Comparison of ENCODE assay signal across 16 mouse cellular contexts in genomic region chr12:76253991-76254390, GRCm38 (mm10). TPM values are rescaled to one million over a fixed set of nuclear protein-coding genes. Genes with fewer than 3 reads are reported as not detected.
DNase-seq lines count a peak whose midpoint lies in the region; ATAC-seq and TF ChIP-seq lines count a peak whose summit lies in the region.
"Had no signal": no experiment of that assay in that cellular context is flagged by ENCODE, and none has a peak within 500 bp of the region (broad histone marks: within the 10 kb centered on the region; RNA-seq: fewer than 3 reads in every experiment).

No protein-coding gene starts in this region.

- DNase-seq in hindbrain, postnatal 0 days (ENCODE audit: low spot score), result no peak
- DNase-seq in midbrain, postnatal 0 days (ENCODE audit: low spot score), result no peak
- DNase-seq in midbrain, embryonic 10.5 days (ENCODE audit: low spot score), result no peak
- DNase-seq in liver, embryonic 14.5 days (ENCODE audit: low read depth in 3 of 3, low spot score in 3 of 3), result no peak
- DNase-seq in right cerebral cortex, postnatal 25 days, result no peak
- DNase-seq in lung, adult 18-20 months, result no peak
- DNase-seq: cerebellum, adult 18-20 months; heart, adult 2 months; kidney, postnatal 36 days; lung, embryonic 14.5 days had no signal

- TF ChIP-seq CTCF in hindbrain, postnatal 0 days (IDR thresholded peaks at IDR 0.05; ENCODE audit: low read depth), result no peak
- TF ChIP-seq CTCF in midbrain, postnatal 0 days (IDR thresholded peaks at IDR 0.05), result no peak
- TF ChIP-seq CTCF in liver, embryonic 14.5 days (IDR thresholded peaks at IDR 0.05; ENCODE audit: low read depth), result no peak

- peak overlapping the region; percentile 94 for H3K27ac ChIP-seq in hindbrain, postnatal 0 days
- no peak overlapping the region for H3K27ac ChIP-seq in hindbrain, embryonic 12.5 days
- peak overlapping the region; percentile 92; the same call in 1 of the 2 replicates for H3K27ac ChIP-seq in midbrain, postnatal 0 days (ENCODE audit: low read depth, low read length)
- H3K27ac ChIP-seq in midbrain, embryonic 10.5 days (replicated peaks), result no peak overlapping the region
- H3K27ac ChIP-seq in brown adipose tissue, adult 24 weeks (replicated peaks; ENCODE audit: low read depth, low read length), result no peak overlapping the region
- no peak overlapping the region for H3K27ac ChIP-seq in liver, embryonic 14.5 days

- peaks cover 12% of the 10 kb centered on the region for H3K4me1 ChIP-seq in hindbrain, postnatal 0 days (ENCODE audit: insufficient read depth, low read length)
- H3K4me1 ChIP-seq in hindbrain, embryonic 12.5 days, result peaks cover 12% of the 10 kb centered on the region
- H3K4me1 ChIP-seq in midbrain, postnatal 0 days (ENCODE audit: insufficient read depth, low read length), result no peaks in the 10 kb centered on the region
- H3K4me1 ChIP-seq in midbrain, embryonic 10.5 days, result peaks cover 37% of the 10 kb centered on the region
- peaks cover 9% of the 10 kb centered on the region for H3K4me1 ChIP-seq in brown adipose tissue, adult 24 weeks (ENCODE audit: control insufficient read depth, insufficient read depth, insufficient read length, low read length)
- peaks cover 4 to 13% of the 10 kb centered on the region in 2 experiments for H3K4me1 ChIP-seq in liver, embryonic 14.5 days (replicated peaks; ENCODE audit: control insufficient read depth in 2 of 2, insufficient read depth in 2 of 2, low read length in 1 of 2)

- H3K27me3 ChIP-seq in hindbrain, postnatal 0 days (ENCODE audit: insufficient read depth, low read length), result no peaks in the 10 kb centered on the region
- no peaks in the 10 kb centered on the region for H3K27me3 ChIP-seq in hindbrain, embryonic 12.5 days
- H3K27me3 ChIP-seq in midbrain, postnatal 0 days (ENCODE audit: insufficient read depth, low read length), result no peaks in the 10 kb centered on the region
- H3K27me3 ChIP-seq in midbrain, embryonic 10.5 days (ENCODE audit: low read depth, poor library complexity, severe bottlenecking), result no peaks in the 10 kb centered on the region; the same call in 1 of the 2 replicates
- no peaks in the 10 kb centered on the region for H3K27me3 ChIP-seq in liver, embryonic 14.5 days (ENCODE audit: control insufficient read depth, insufficient read depth, low read length)

- peak overlapping the region; percentile 76 for H3K4me2 ChIP-seq in hindbrain, postnatal 0 days (ENCODE audit: low read depth, low read length)
- H3K4me2 ChIP-seq in hindbrain, embryonic 12.5 days (replicated peaks), result no peak overlapping the region
- H3K4me2 ChIP-seq in midbrain, postnatal 0 days (ENCODE audit: low read depth, low read length, poor library complexity, severe bottlenecking), result no peak overlapping the region
- 0 out of 2 replicates have a peak overlapping the region, but pooled peaks have one; percentile 89 for H3K4me2 ChIP-seq in liver, embryonic 14.5 days (ENCODE audit: low read depth)

- WGBS in hindbrain, postnatal 0 days, result 73% methylated on average over 8 of the region's 8 CpGs
- WGBS in hindbrain, embryonic 12.5 days, result 77% methylated on average over 8 of the region's 8 CpGs
- 75% methylated on average over 8 of the region's 8 CpGs for WGBS in midbrain, postnatal 0 days
- 79% methylated on average over 8 of the region's 8 CpGs for WGBS in midbrain, embryonic 10.5 days
- WGBS in liver, embryonic 14.5 days (ENCODE audit: insufficient replicate concordance), result 72% methylated on average over 8 of the region's 8 CpGs

- no peaks in the 10 kb centered on the region for H3K36me3 ChIP-seq in hindbrain, postnatal 0 days (ENCODE audit: insufficient read depth, low read length)
- H3K36me3 ChIP-seq in hindbrain, embryonic 12.5 days, result no peaks in the 10 kb centered on the region
- no peaks in the 10 kb centered on the region for H3K36me3 ChIP-seq in midbrain, postnatal 0 days (ENCODE audit: insufficient read depth, low read length)
- no peaks in the 10 kb centered on the region for H3K36me3 ChIP-seq in midbrain, embryonic 10.5 days
- H3K36me3 ChIP-seq in liver, embryonic 14.5 days (replicated peaks; ENCODE audit: control insufficient read depth, insufficient read depth, low read depth), result no peaks in the 10 kb centered on the region
- H3K36me3 ChIP-seq: neural tube, embryonic 12.5 days had no signal

- H3K9ac ChIP-seq in hindbrain, postnatal 0 days (replicated peaks; ENCODE audit: low read length), result no peak overlapping the region
- no peak overlapping the region for H3K9ac ChIP-seq in hindbrain, embryonic 12.5 days
- peak overlapping the region; percentile 69; the same call in 1 of the 2 replicates for H3K9ac ChIP-seq in midbrain, postnatal 0 days (replicated peaks; ENCODE audit: low read length, poor library complexity, severe bottlenecking)
- no peak overlapping the region for H3K9ac ChIP-seq in liver, embryonic 14.5 days (replicated peaks)

- ATAC-seq in hindbrain, postnatal 0 days, result no peak
- no peak for ATAC-seq in hindbrain, embryonic 12.5 days (ENCODE audit: low FRiP score)
- no peak for ATAC-seq in midbrain, postnatal 0 days (ENCODE audit: low FRiP score)
- no peak for ATAC-seq in liver, embryonic 14.5 days (ENCODE audit: insufficient read depth)

- H3K4me3 ChIP-seq in hindbrain, postnatal 0 days (ENCODE audit: low read length), result no peak overlapping the region
- H3K4me3 ChIP-seq in hindbrain, embryonic 12.5 days, result no peak overlapping the region
- H3K4me3 ChIP-seq in midbrain, postnatal 0 days (ENCODE audit: low read depth, low read length), result no peak overlapping the region
- H3K4me3 ChIP-seq in midbrain, embryonic 10.5 days, result no peak overlapping the region
- 0 out of 2 replicates have a peak overlapping the region, but pooled peaks have one; percentile 10 for H3K4me3 ChIP-seq in brown adipose tissue, adult 24 weeks (ENCODE audit: insufficient read depth, low read depth, low read length)
- no peak overlapping the region for H3K4me3 ChIP-seq in liver, embryonic 14.5 days (ENCODE audit: insufficient read depth in 1 of 2, low read depth in 2 of 2, low read length in 2 of 2)

- TF ChIP-seq EP300 in liver, embryonic 14.5 days (IDR thresholded peaks at IDR 0.05; ENCODE audit: low read depth), result no peak

- no peaks in the 10 kb centered on the region for H3K9me3 ChIP-seq in hindbrain, postnatal 0 days (ENCODE audit: low read length)
- H3K9me3 ChIP-seq in hindbrain, embryonic 12.5 days (replicated peaks), result no peaks in the 10 kb centered on the region
- no peaks in the 10 kb centered on the region for H3K9me3 ChIP-seq in midbrain, postnatal 0 days (ENCODE audit: low read length)
- H3K9me3 ChIP-seq in midbrain, embryonic 10.5 days (replicated peaks), result no peaks in the 10 kb centered on the region
- H3K9me3 ChIP-seq in liver, embryonic 14.5 days (ENCODE audit: control insufficient read depth, low read length), result no peaks in the 10 kb centered on the region
- H3K9me3 ChIP-seq: neural tube, embryonic 12.5 days had no signal

RNA-seq across cellular contexts. Expression of gene Mthfd1, which starts 1.1 kb away (rescaled TPM):
- 30.9 and 31.3 TPM in 2 replicates for total RNA-seq in hindbrain, postnatal 0 days (2014; rRNA removed)
- polyA plus RNA-seq in hindbrain, postnatal 0 days (2015; fragmentation: Nextera tagmentation; extraction: Ambion mirVana), result 33.1 and 37.1 TPM in 2 replicates
- 44.8 and 46.3 TPM in 2 replicates for polyA plus RNA-seq in hindbrain, embryonic 12.5 days (2016; fragmentation: Nextera tagmentation; extraction: Ambion mirVana)
- 23.7 and 25.6 TPM in 2 replicates for total RNA-seq in midbrain, postnatal 0 days (2014; rRNA removed)
- polyA plus RNA-seq in midbrain, postnatal 0 days (2015; fragmentation: Nextera tagmentation; extraction: Ambion mirVana), result 25.1 and 26.7 TPM in 2 replicates
- polyA plus RNA-seq in midbrain, embryonic 10.5 days (2016; fragmentation: Nextera tagmentation; extraction: Ambion mirVana), result 82.4 and 91.8 TPM in 2 replicates
- polyA plus RNA-seq in brown adipose tissue, adult 24 weeks (2012; ENCODE audit: insufficient read depth, insufficient read length, missing spikeins), result 14.7 and 15.1 TPM in 2 replicates
- polyA plus RNA-seq in liver, embryonic 14.5 days (2012; rRNA removed), result 37.5 and 58.5 TPM in 2 replicates
- 83.5 and 92.8 TPM in 2 replicates for polyA plus RNA-seq in liver, embryonic 14.5 days (2014; fragmentation: Nextera tagmentation; extraction: Ambion mirVana)

RNA-seq across cellular contexts. Expression of gene Tex21, which starts 7.4 kb away (rescaled TPM):
- not detected in 2 replicates for total RNA-seq in hindbrain, postnatal 0 days (2014; rRNA removed)
- not detected in 2 replicates for polyA plus RNA-seq in hindbrain, postnatal 0 days (2015; fragmentation: Nextera tagmentation; extraction: Ambion mirVana)
- polyA plus RNA-seq in hindbrain, embryonic 12.5 days (2016; fragmentation: Nextera tagmentation; extraction: Ambion mirVana), result not detected in 2 replicates
- total RNA-seq in midbrain, postnatal 0 days (2014; rRNA removed), result not detected in 2 replicates
- not detected in 2 replicates for polyA plus RNA-seq in midbrain, postnatal 0 days (2015; fragmentation: Nextera tagmentation; extraction: Ambion mirVana)
- not detected in 2 replicates for polyA plus RNA-seq in midbrain, embryonic 10.5 days (2016; fragmentation: Nextera tagmentation; extraction: Ambion mirVana)
- not detected in 2 replicates for polyA plus RNA-seq in brown adipose tissue, adult 24 weeks (2012; ENCODE audit: insufficient read depth, insufficient read length, missing spikeins)
- 0.04 TPM in 1 of 2 replicates, not detected in the other for polyA plus RNA-seq in liver, embryonic 14.5 days (2012; rRNA removed)
- polyA plus RNA-seq in liver, embryonic 14.5 days (2014; fragmentation: Nextera tagmentation; extraction: Ambion mirVana), result 0.14 TPM in 1 of 2 replicates, not detected in the other
- total RNA-seq: heart, adult 2 months; hematopoietic stem cell, adult 5-6 weeks; left cerebral cortex, adult 8-10 months had no signal
- polyA plus RNA-seq: heart, adult 2 months; lung, embryonic 14.5 days; neural tube, embryonic 12.5 days; spleen, adult 2 months had no signal

Comparison
In these comparisons a context has a peak if more than half of its experiments do, and no peak if none do; other contexts are left out.
1. H3K27ac ChIP-seq: peak in hindbrain, postnatal 0 days (single experiment) and midbrain, postnatal 0 days (single experiment); none in hindbrain, embryonic 12.5 days (single experiment), midbrain, embryonic 10.5 days (single experiment), brown adipose tissue, adult 24 weeks (single experiment) and liver, embryonic 14.5 days (single experiment).
2. H3K4me2 ChIP-seq: peak in hindbrain, postnatal 0 days (single experiment) and liver, embryonic 14.5 days (single experiment); none in hindbrain, embryonic 12.5 days (single experiment) and midbrain, postnatal 0 days (single experiment).